Mouse (Mus musculus) cortical plate, adult 2 months (tissue): ENCODE data around the gene Gm15013.

ENCODE experiments used
- CTCF ChIP-seq: fragments of 200-500 bp; IDR thresholded peaks from 2 replicates; pipeline ENCODE4 v1.5.1; 2011; ENCODE audit warnings: mild to moderate bottlenecking, control low read depth, low read length; ENCODE audit not compliant: insufficient read depth; ENCODE audit errors: extremely low read depth
- POLR2A ChIP-seq: fragments of 200-500 bp; IDR thresholded peaks from 2 replicates; pipeline ENCODE4 v1.6.1; 2011; ENCODE audit warnings: mild to moderate bottlenecking, low read length, control low read depth; ENCODE audit not compliant: insufficient read depth; ENCODE audit errors: extremely low read depth

- TF ChIP-seq POLR2A (no peak), CTCF (no peak)
These were observed 16.3 kb upstream of the Gm15013 start for GRCm38 (mm10) chrX:139730541-139730940.
